Mouse (Mus musculus) hindbrain, postnatal 0 days (tissue): Measurements from ENCODE around the gene Fam168a. TPM values are rescaled to one million over a fixed set of nuclear protein-coding genes. Genes with fewer than 3 reads are reported as not detected.

Experiments
- ATAC-seq: fragments of 200-750 bp; cut with Nextera tagmentation; 2 replicates; pipeline ENCODE4 v1.8.0; 2017; ENCODE audit warnings: mild to moderate bottlenecking, moderate TSS enrichment, moderate library complexity
- DNase-seq: peaks from one replicate; pipeline ENCODE4 v3.0.0-alpha.2; 2015; ENCODE audit warnings: low spot score
- H3K27ac ChIP-seq: fragments of 300-500 bp; sonication (generic); 2 replicates; pipeline ENCODE4 v1.5.1; 2014; ENCODE audit warnings: mild to moderate bottlenecking
- H3K27me3 ChIP-seq: fragments of 300-500 bp; sonication (generic); 2 replicates; pipeline ENCODE4 v1.6.1; 2014; ENCODE audit warnings: low read length, mixed read lengths; ENCODE audit not compliant: insufficient read depth
- H3K36me3 ChIP-seq: fragments of 300-500 bp; sonication (generic); 2 replicates; pipeline ENCODE4 v1.6.1; 2014; ENCODE audit warnings: low read length, mixed read lengths; ENCODE audit not compliant: insufficient read depth
- H3K4me1 ChIP-seq: fragments of 300-500 bp; sonication (generic); 2 replicates; pipeline ENCODE4 v1.6.1; 2014; ENCODE audit warnings: antibody characterized with exemption, low read length, mixed read lengths; ENCODE audit not compliant: insufficient read depth
- H3K4me2 ChIP-seq: fragments of 300-500 bp; sonication (generic); 2 replicates; pipeline ENCODE4 v1.6.1; 2014; ENCODE audit warnings: low read depth, mild to moderate bottlenecking, low read length, moderate library complexity, mixed read lengths
- H3K4me3 ChIP-seq: fragments of 300-500 bp; sonication (generic); 2 replicates; pipeline ENCODE4 v1.5.1; 2014; ENCODE audit warnings: low read length
- H3K9ac ChIP-seq: fragments of 300-500 bp; sonication (generic); replicated peaks from 2 replicates; pipeline ENCODE4 v1.6.1; 2014; ENCODE audit warnings: mild to moderate bottlenecking, low read length, moderate library complexity, mixed read lengths
- H3K9me3 ChIP-seq: fragments of 300-500 bp; sonication (generic); 2 replicates; pipeline ENCODE4 v1.6.1; 2016; ENCODE audit warnings: low read length, mixed read lengths
- CTCF ChIP-seq: IDR thresholded peaks from 2 replicates; pipeline ENCODE4 v1.5.1; 2016; ENCODE audit warnings: antibody characterized with exemption, control low read depth, low read depth
- WGBS: fragments of 180-500 bp; shearing (Covaris S2); extraction: QIAGEN DNeasy Blood & Tissue Kit; methylation state at CpG from one replicate; pipeline ENCODE4 v1.1.7; 2014; 5-methylcytosine and 5-hydroxymethylcytosine counted together
- polyA plus RNA-seq: library from polyadenylated mRNA; unstranded; fragments of >200 nt; fragmentation: Nextera tagmentation; extraction: Ambion mirVana; gene quantifications from 2 replicates; pipeline ENCODE4 v1.2.1, GENCODE M21; 2015
- total RNA-seq: library from RNA; depleted of rRNA; stranded (reverse); fragments of >200 nt; gene quantifications from 2 replicates; pipeline ENCODE4 v1.2.3, GENCODE M21; 2014

Gene Fam168a
- total and polyA plus RNA-seq, 2 experiments from 2014 or later: 116 to 162 TPM

- no peaks in the 10 kb centered on the region for H3K9me3 ChIP-seq
- no peaks in the 10 kb centered on the region for H3K27me3 ChIP-seq
- H3K9ac ChIP-seq: no peak overlapping the region
- H3K36me3 ChIP-seq: no peaks in the 10 kb centered on the region
- no peak overlapping the region for H3K4me2 ChIP-seq
- 0 out of 2 replicates have a peak, but pooled peaks cover 6% of the 10 kb centered on the region for H3K4me1 ChIP-seq
- no peak overlapping the region for H3K4me3 ChIP-seq
- no peak overlapping the region for H3K27ac ChIP-seq
- TF ChIP-seq CTCF: peak; percentile 63
- DNase-seq: no peak
- 91% methylated on average over 4 of the region's 4 CpGs for whole genome bisulfite sequencing
- ATAC-seq: no peak
Measured at GRCm38 (mm10) chr7:100818401-100819064, 112.1 kb downstream of the Fam168a start.

- H3K4me1 ChIP-seq: no peaks in the 10 kb centered on the region
- ATAC-seq (no peak), DNase-seq (no peak)
- no peaks in the 10 kb centered on the region for H3K9me3 ChIP-seq
- TF ChIP-seq CTCF: no peak
- H3K4me2 ChIP-seq: no peak overlapping the region
- H3K4me3 ChIP-seq: no peak overlapping the region
- no peak overlapping the region for H3K27ac ChIP-seq
- 88% methylated on average over 3 of the region's 3 CpGs for WGBS
- H3K9ac ChIP-seq: no peak overlapping the region
- peaks cover 3% of the 10 kb centered on the region; the same call in 1 of the 2 replicates for H3K36me3 ChIP-seq
- no peaks in the 10 kb centered on the region for H3K27me3 ChIP-seq
Measured at GRCm38 (mm10) chr7:100824661-100825060, 118.2 kb downstream of the Fam168a start.

DNA sequence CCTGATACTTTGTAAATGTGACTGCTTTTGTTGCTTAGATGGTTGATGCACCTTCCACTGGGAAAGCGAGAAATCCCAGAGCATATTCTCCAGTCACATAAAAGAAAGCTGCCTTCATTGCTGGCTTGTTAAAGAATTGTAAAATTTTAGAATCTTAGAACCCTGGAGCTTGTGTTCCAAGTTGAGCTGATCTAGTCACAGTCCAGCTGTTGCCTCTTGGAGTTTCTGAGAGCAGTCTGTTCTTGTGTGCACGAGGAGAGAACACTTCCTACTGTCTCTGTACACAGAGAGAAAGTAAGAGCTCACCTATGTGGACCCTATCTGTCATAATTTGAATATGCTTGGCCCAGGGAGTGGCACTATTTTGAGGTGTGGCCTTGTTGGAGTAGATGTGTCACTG is 122.1 kb downstream of the Fam168a start:
- 86% methylated on average over 2 of the region's 2 CpGs for WGBS
- no peaks in the 10 kb centered on the region for H3K4me1 ChIP-seq
- no peak overlapping the region for H3K9ac ChIP-seq
- no peak for TF ChIP-seq CTCF
- H3K9me3 ChIP-seq: no peaks in the 10 kb centered on the region
- DNase-seq (no peak), ATAC-seq (no peak)
- H3K36me3 ChIP-seq: peaks cover 9% of the 10 kb centered on the region; the same call in 1 of the 2 replicates
- H3K4me3 ChIP-seq: no peak overlapping the region
- no peaks in the 10 kb centered on the region for H3K27me3 ChIP-seq
- no peak overlapping the region for H3K27ac ChIP-seq
- no peak overlapping the region for H3K4me2 ChIP-seq

DNA sequence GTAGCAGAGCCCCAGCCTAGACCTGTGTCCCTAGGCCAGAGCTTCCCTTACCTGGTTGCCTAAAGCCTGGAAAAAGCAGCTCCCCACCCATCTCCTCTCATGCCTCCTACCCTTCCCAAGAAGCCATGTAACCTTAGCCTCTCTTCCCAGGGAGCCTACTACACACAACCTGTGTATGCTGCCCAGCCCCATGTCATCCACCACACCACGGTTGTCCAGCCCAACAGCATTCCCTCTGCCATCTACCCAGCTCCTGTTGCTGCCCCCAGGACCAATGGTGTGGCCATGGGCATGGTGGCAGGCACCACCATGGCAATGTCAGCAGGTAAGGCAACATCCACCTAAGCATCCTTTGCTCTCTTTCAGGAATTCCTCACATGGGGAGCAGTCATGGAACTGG is 127.4 kb downstream of the Fam168a start:
- Histone ChIP-seq H3K4me2 (no peak overlapping the region), H3K27ac (no peak overlapping the region), H3K9ac (no peak overlapping the region), H3K27me3 (no peaks in the 10 kb centered on the region), H3K9me3 (no peaks in the 10 kb centered on the region), H3K36me3 (peaks cover 34% of the 10 kb centered on the region), H3K4me1 (no peaks in the 10 kb centered on the region), H3K4me3 (no peak overlapping the region)
- 82% methylated on average over 1 of the region's 1 CpGs for WGBS
- no peak for TF ChIP-seq CTCF
- DNase-seq (no peak), ATAC-seq (no peak)

- no peak overlapping the region for H3K27ac ChIP-seq
- ATAC-seq (no peak), DNase-seq (no peak)
- no peaks in the 10 kb centered on the region for H3K9me3 ChIP-seq
- H3K4me2 ChIP-seq: no peak overlapping the region
- peaks cover 34% of the 10 kb centered on the region for H3K36me3 ChIP-seq
- TF ChIP-seq CTCF: no peak
- no peak overlapping the region for H3K4me3 ChIP-seq
- WGBS: 90% methylated on average over 7 of the region's 7 CpGs
- H3K9ac ChIP-seq: no peak overlapping the region
- H3K27me3 ChIP-seq: no peaks in the 10 kb centered on the region
- H3K4me1 ChIP-seq: no peaks in the 10 kb centered on the region
Measured at GRCm38 (mm10) chr7:100835168-100835567, 128.7 kb downstream of the Fam168a start.

DNA sequence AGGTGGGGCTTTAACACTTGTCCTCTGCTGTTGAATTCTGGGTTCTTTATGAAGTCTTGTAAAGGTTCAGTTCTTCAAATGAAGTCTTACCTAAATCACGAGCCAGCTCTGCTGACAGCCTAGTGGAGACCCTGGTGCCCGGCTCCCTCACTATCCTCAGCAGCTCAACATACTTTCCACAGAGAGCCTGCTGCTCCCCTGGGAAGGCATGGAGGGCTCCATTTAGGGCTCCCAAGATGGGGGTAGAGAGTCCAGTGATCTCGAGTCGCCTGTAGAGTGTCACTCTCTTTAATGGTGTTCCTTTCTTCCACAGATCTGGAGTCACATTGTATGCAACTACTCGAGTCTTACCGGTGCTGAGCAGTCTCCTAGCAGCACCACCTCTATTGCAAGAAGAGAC is 129.3 kb downstream of the Fam168a start:
- 89% methylated on average over 6 of the region's 6 CpGs for WGBS
- DNase-seq: no peak
- no peak for TF ChIP-seq CTCF

GRCm38 (mm10) chr7:100836657-100837056 is 130.2 kb downstream of the Fam168a start:
- no peak overlapping the region for H3K9ac ChIP-seq
- no peak for DNase-seq
- H3K4me1 ChIP-seq: no peaks in the 10 kb centered on the region
- no peaks in the 10 kb centered on the region for H3K27me3 ChIP-seq
- H3K4me3 ChIP-seq: no peak overlapping the region
- no peak overlapping the region for H3K27ac ChIP-seq
- TF ChIP-seq CTCF: no peak
- 92% methylated on average over 10 of the region's 10 CpGs for WGBS
- no peak overlapping the region for H3K4me2 ChIP-seq
- peaks cover 34% of the 10 kb centered on the region for H3K36me3 ChIP-seq
- ATAC-seq: no peak
- no peaks in the 10 kb centered on the region for H3K9me3 ChIP-seq

More for the DNA sequence above, 129.3 kb downstream of the Fam168a start:
- ATAC-seq: no peak
- Histone ChIP-seq H3K27me3 (no peaks in the 10 kb centered on the region), H3K4me3 (no peak overlapping the region), H3K4me1 (no peaks in the 10 kb centered on the region), H3K36me3 (peaks cover 34% of the 10 kb centered on the region), H3K27ac (no peak overlapping the region), H3K9me3 (no peaks in the 10 kb centered on the region), H3K9ac (no peak overlapping the region), H3K4me2 (no peak overlapping the region)
